Mouse (Mus musculus) spleen, adult 2 months (tissue): ENCODE measurements around the gene Cacul1.

ENCODE experiments used
- CTCF ChIP-seq: fragments of 200-500 bp; IDR thresholded peaks from 2 replicates; pipeline ENCODE4 v1.5.1; 2011; ENCODE audit warnings: mild to moderate bottlenecking, inconsistent platforms; ENCODE audit not compliant: insufficient read depth, insufficient read length, insufficient replicate concordance; ENCODE audit errors: extremely low read depth
- POLR2A ChIP-seq: fragments of 200-500 bp; IDR thresholded peaks from 2 replicates; pipeline ENCODE4 v1.6.1; 2011; ENCODE audit warnings: low read depth, low read length, inconsistent platforms

DNA sequence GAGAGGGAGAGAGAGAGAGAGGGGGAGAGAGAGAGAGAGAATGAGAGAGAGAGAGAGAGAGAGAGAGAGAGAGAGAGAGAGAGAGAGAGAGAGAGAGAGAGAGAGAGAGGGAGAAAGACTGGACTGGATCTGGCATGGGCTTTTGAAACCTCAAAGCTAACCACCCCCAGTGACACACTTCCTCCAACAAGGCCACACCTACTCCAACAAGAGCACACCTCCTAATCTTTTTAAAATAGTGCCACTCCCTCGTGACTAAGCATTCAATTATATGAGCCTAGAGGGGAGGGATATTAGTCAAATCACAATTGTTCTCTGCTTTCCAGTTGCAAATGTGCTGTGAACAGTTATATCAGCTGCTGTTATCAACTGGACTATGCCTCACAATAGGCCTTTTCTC is 36.2 kb upstream of the Cacul1 start:
- TF ChIP-seq POLR2A: no peak
- TF ChIP-seq CTCF: no peak
